In the genomic region with DNA sequence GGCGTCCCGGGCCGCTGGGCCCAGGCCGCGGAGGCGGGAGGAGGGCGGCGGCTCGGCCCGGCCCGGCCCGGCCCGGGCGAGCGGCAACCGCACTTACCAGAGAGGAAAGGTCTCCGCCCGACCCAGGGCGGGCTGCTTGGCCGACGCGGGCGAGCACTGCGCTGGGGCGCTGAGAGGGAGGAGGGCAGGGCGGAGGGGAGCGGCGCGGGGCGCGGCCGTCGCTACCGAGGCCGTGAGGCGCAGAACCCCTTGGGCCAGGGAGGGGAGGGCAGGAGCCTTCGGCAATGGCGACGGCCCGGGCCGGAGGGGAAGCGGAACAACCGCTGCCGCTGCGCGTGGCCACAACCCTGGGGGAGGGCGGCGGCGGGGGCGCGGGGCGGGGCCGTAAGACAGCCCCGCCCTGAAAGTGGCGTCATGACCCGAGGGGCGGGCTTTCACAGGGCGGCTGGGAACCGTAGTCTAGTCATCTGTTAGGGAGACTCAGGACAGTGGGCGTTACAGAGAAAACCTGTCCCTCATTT, we compare ENCODE assay signal across 8 mouse cellular contexts. TPM values are rescaled to one million over a fixed set of nuclear protein-coding genes. Genes with fewer than 3 reads are reported as not detected.
DNase-seq lines count a peak whose midpoint lies in the region; ATAC-seq lines count a peak whose summit lies in the region.

A gene (minus strand): TSS at position 352 of the 521 bp plus-strand sequence.

- peak within 1 kb of the TSS; percentile 99 for H3K9ac ChIP-seq in hindbrain, embryonic 11.5 days (ENCODE audit: low read depth, low read length)

- peak within 1 kb of the TSS; percentile 64 for H3K4me2 ChIP-seq in hindbrain, embryonic 11.5 days (replicated peaks; ENCODE audit: low read depth, low read length)

- peak within 1 kb of the TSS; percentile 97 for H3K27ac ChIP-seq in hindbrain, embryonic 11.5 days (ENCODE audit: low read depth, low read length)

- 2% methylated on average over 31 of the region's 60 CpGs for WGBS in hindbrain, embryonic 11.5 days

- 0 out of 2 replicates have a peak, but pooled peaks cover 2% of the 10 kb centered on the region for H3K36me3 ChIP-seq in hindbrain, embryonic 11.5 days (ENCODE audit: control insufficient read depth, insufficient read depth, low read length)

- H3K4me1 ChIP-seq in hindbrain, embryonic 11.5 days (replicated peaks; ENCODE audit: control insufficient read depth, insufficient read depth, low read length), result 0 out of 2 replicates have a peak, but pooled peaks cover 2% of the 10 kb centered on the region

- no peaks in the 10 kb centered on the region for H3K9me3 ChIP-seq in hindbrain, embryonic 11.5 days (ENCODE audit: control insufficient read depth, low read length)

- peak; percentile 96 for ATAC-seq in hindbrain, embryonic 11.5 days (ENCODE audit: low FRiP score)

- DNase-seq in MN1 (ENCODE audit: low spot score), result peak; percentile 87
- DNase-seq in cerebellum, adult 9-10 months, result peak; percentile 82
- peak; percentile 59 to 86 for DNase-seq in frontal cortex, adult 2 months (ENCODE audit: extremely low spot score in 1 of 2, low spot score in 1 of 2)
- peak; percentile 94 for DNase-seq in hindbrain, embryonic 11.5 days (ENCODE audit: low spot score)
- DNase-seq in layer of hippocampus, postnatal 14 days (ENCODE audit: low spot score in 2 of 2), result peak; percentile 71 to 85
- DNase-seq in lung, postnatal 14 days, result peak; percentile 88
- DNase-seq in retina, adult 2 months (ENCODE audit: low read depth, low spot score), result peak; percentile 68
- DNase-seq in thymus, postnatal 36 days, result peak; percentile 84 to 86

- H3K27me3 ChIP-seq in hindbrain, embryonic 11.5 days (ENCODE audit: control insufficient read depth, insufficient read depth, low read length), result no peaks in the 10 kb centered on the region

- peak within 1 kb of the TSS; percentile 93 for H3K4me3 ChIP-seq in hindbrain, embryonic 11.5 days (ENCODE audit: low read depth, low read length)

RNA-seq across cellular contexts. Expression of the gene that starts here (rescaled TPM):
- polyA plus RNA-seq in frontal cortex, adult 2 months (2012; rRNA removed), result 17.4 and 18.7 TPM in 2 replicates
- polyA plus RNA-seq in hindbrain, embryonic 11.5 days (2014; fragmentation: Nextera tagmentation; extraction: Ambion mirVana), result 46.4 and 48.0 TPM in 2 replicates
- total RNA-seq in layer of hippocampus, postnatal 14 days (2021), result 10 to 100 TPM; 33.3 TPM

Comparison
In these comparisons a context has a peak if more than half of its experiments do, and no peak if none do; other contexts are left out.
1. Peak in every context shown above with its lines: DNase-seq, ATAC-seq, H3K4me3 ChIP-seq and H3K27ac ChIP-seq.